Mouse (Mus musculus): Measurements from ENCODE around the gene Mkrn1. TPM values are rescaled to one million over a fixed set of nuclear protein-coding genes. Genes with fewer than 3 reads are reported as not detected.
A peak's percentile ranks its signal among the peaks of the same experiment; 100 is the strongest.

The Mkrn1 gene
- polyA plus RNA-seq, 1 experiment from 2014 or later, result 202 TPM

GRCm38 (mm10) chr6:39406480-39406879 is 13.8 kb downstream of the Mkrn1 start:
- Histone ChIP-seq H3K36me3 (peaks cover 77% of the 10 kb centered on the region), H3K4me2 (no peak overlapping the region), H3K9me3 (replicated peaks) (no peaks in the 10 kb centered on the region), H3K27me3 (no peaks in the 10 kb centered on the region), H3K4me3 (replicated peaks) (no peak overlapping the region), H3K27ac (no peak overlapping the region), H3K9ac (no peak overlapping the region), H3K4me1 (replicated peaks) (peaks cover 10% of the 10 kb centered on the region)
- DNase-seq, result no peak
- WGBS (ENCODE audit: insufficient replicate concordance), result 68% methylated on average over 5 of the region's 5 CpGs
- ATAC-seq (ENCODE audit: low read depth), result peak; percentile 51; the same call in 1 of the 2 replicates

DNA sequence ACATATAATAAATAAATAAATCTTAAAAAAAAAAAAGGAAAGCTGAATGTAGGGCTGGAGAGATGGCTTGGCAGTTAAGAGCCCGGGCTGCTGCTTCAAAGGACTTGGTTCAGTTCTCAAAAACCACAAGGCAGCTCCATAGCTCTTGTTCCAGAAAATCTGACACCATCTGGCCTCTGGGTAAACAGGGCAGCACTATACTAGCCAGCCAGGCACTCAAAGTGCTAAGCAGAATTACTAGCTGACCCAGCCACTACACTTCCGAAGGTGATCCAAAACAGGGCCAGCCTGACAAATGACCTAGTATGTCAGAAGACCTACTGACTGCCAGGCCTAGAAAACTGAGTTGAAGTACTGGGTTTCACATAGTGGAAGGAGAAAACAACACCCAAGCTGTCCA is 17.1 kb downstream of the Mkrn1 start:
- 84% methylated on average over 2 of the region's 2 CpGs for WGBS (ENCODE audit: insufficient replicate concordance)

GRCm38 (mm10) chr6:39400343-39400742 is 19.9 kb downstream of the Mkrn1 start:
- no peak overlapping the region for H3K4me2 ChIP-seq
- 81% methylated on average over 7 of the region's 7 CpGs for WGBS (ENCODE audit: insufficient replicate concordance)
- H3K9me3 ChIP-seq (replicated peaks), result no peaks in the 10 kb centered on the region
- no peak overlapping the region for H3K27ac ChIP-seq
- H3K4me1 ChIP-seq (replicated peaks), result no peaks in the 10 kb centered on the region
- peaks cover 95% of the 10 kb centered on the region for H3K36me3 ChIP-seq
- H3K4me3 ChIP-seq (replicated peaks), result no peak overlapping the region
- H3K27me3 ChIP-seq, result no peaks in the 10 kb centered on the region
- H3K9ac ChIP-seq, result no peak overlapping the region
- ATAC-seq (ENCODE audit: low read depth), result no peak
- DNase-seq, result no peak

More for the DNA sequence above, 17.1 kb downstream of the Mkrn1 start:
- ATAC-seq (ENCODE audit: low read depth), result no peak
- peaks cover 91% of the 10 kb centered on the region for H3K36me3 ChIP-seq
- no peak overlapping the region for H3K27ac ChIP-seq
- H3K9ac ChIP-seq, result no peak overlapping the region
- no peak for DNase-seq
- no peaks in the 10 kb centered on the region for H3K9me3 ChIP-seq (replicated peaks)
- H3K27me3 ChIP-seq, result no peaks in the 10 kb centered on the region
- no peak overlapping the region for H3K4me2 ChIP-seq
- no peak overlapping the region for H3K4me3 ChIP-seq (replicated peaks)
- H3K4me1 ChIP-seq (replicated peaks), result peaks cover 10% of the 10 kb centered on the region

- Histone ChIP-seq H3K9me3 (replicated peaks) (no peaks in the 10 kb centered on the region), H3K4me2 (no peak overlapping the region), H3K4me1 (replicated peaks) (no peaks in the 10 kb centered on the region), H3K4me3 (replicated peaks) (no peak overlapping the region), H3K27me3 (no peaks in the 10 kb centered on the region), H3K36me3 (peaks cover 76% of the 10 kb centered on the region), H3K9ac (no peak overlapping the region), H3K27ac (no peak overlapping the region)
- ATAC-seq (ENCODE audit: low read depth), result no peak
- 81% methylated on average over 9 of the region's 9 CpGs for WGBS (ENCODE audit: insufficient replicate concordance)
- no peak for DNase-seq
Observed at GRCm38 (mm10) chr6:39398342-39398741, 21.9 kb downstream of the Mkrn1 start.

- 88% methylated on average over 6 of the region's 6 CpGs for WGBS (ENCODE audit: insufficient replicate concordance)
- Histone ChIP-seq H3K4me2 (no peak overlapping the region), H3K36me3 (peaks cover 67% of the 10 kb centered on the region), H3K27ac (no peak overlapping the region), H3K27me3 (no peaks in the 10 kb centered on the region), H3K4me1 (replicated peaks) (no peaks in the 10 kb centered on the region), H3K4me3 (replicated peaks) (no peak overlapping the region), H3K9me3 (replicated peaks) (no peaks in the 10 kb centered on the region), H3K9ac (no peak overlapping the region)
- no peak for ATAC-seq (ENCODE audit: low read depth)
- no peak for DNase-seq
Observed at GRCm38 (mm10) chr6:39397046-39397445, 23.2 kb downstream of the Mkrn1 start.

DNA sequence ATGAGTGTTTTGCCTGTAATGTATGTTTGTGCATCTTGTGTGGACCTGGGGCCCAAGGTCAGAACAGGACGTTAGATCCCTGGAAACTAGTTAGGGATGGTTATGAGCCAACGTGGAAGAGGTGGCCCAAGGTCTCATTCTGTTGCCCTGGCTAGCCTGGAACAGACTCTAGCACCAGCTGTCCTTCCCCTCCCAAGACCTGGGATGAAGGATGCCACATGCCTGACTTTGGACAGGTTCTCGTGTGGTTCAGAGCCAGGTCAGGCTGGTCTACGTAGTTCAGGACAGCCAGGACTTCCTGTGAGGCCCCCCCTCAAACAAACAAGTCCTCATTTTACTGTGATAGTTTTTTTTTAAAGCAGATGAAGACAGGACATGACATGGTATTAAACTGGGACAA is 24.3 kb downstream of the Mkrn1 start:
- Histone ChIP-seq H3K4me1 (replicated peaks) (no peaks in the 10 kb centered on the region), H3K36me3 (peaks cover 57% of the 10 kb centered on the region), H3K27ac (no peak overlapping the region), H3K27me3 (no peaks in the 10 kb centered on the region), H3K9me3 (replicated peaks) (no peaks in the 10 kb centered on the region), H3K4me2 (no peak overlapping the region), H3K9ac (no peak overlapping the region), H3K4me3 (replicated peaks) (no peak overlapping the region)
- no peak for ATAC-seq (ENCODE audit: low read depth)
- 79% methylated on average over 4 of the region's 4 CpGs for WGBS (ENCODE audit: insufficient replicate concordance)
- DNase-seq, result no peak

GRCm38 (mm10) chr6:39395471-39395870 is 24.8 kb downstream of the Mkrn1 start:
- no peak overlapping the region for H3K4me2 ChIP-seq
- H3K27ac ChIP-seq, result no peak overlapping the region
- WGBS (ENCODE audit: insufficient replicate concordance), result 85% methylated on average over 4 of the region's 4 CpGs
- ATAC-seq (ENCODE audit: low read depth), result no peak
- no peak overlapping the region for H3K4me3 ChIP-seq (replicated peaks)
- no peak overlapping the region for H3K9ac ChIP-seq
- no peaks in the 10 kb centered on the region for H3K9me3 ChIP-seq (replicated peaks)
- H3K36me3 ChIP-seq, result peaks cover 57% of the 10 kb centered on the region
- H3K4me1 ChIP-seq (replicated peaks), result no peaks in the 10 kb centered on the region
- no peaks in the 10 kb centered on the region for H3K27me3 ChIP-seq
- DNase-seq, result no peak

DNA sequence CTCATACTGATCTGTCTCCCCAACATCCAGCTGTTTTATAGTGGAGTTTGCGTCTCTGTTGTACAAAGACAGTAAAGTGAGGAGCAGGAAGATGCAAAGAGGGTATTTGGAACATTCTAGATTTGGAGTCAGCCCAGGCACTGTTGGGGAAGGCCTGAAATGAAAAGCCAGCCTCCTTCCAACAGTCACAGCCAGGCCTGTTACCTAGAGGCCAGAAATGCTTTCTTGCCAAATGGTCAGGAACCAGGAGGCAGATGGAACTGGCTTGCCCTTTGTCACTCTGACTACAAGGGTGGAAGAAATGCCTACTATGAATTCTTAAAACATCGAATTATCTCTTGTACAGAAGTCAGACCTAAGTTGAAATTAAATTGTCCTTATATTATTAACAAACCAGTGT is 30.3 kb downstream of the Mkrn1 start:
- ATAC-seq (ENCODE audit: low read depth) (no peak), DNase-seq (no peak)
- no peak overlapping the region for H3K9ac ChIP-seq
- 0 out of 2 replicates have a peak, but pooled peaks cover 6% of the 10 kb centered on the region for H3K36me3 ChIP-seq
- no peak overlapping the region for H3K4me2 ChIP-seq
- H3K9me3 ChIP-seq (replicated peaks), result no peaks in the 10 kb centered on the region
- H3K4me3 ChIP-seq (replicated peaks), result no peak overlapping the region
- H3K4me1 ChIP-seq (replicated peaks), result no peaks in the 10 kb centered on the region
- peaks cover 15% of the 10 kb centered on the region for H3K27me3 ChIP-seq
- WGBS (ENCODE audit: insufficient replicate concordance), result 77% methylated on average over 2 of the region's 2 CpGs
- H3K27ac ChIP-seq, result no peak overlapping the region

DNA sequence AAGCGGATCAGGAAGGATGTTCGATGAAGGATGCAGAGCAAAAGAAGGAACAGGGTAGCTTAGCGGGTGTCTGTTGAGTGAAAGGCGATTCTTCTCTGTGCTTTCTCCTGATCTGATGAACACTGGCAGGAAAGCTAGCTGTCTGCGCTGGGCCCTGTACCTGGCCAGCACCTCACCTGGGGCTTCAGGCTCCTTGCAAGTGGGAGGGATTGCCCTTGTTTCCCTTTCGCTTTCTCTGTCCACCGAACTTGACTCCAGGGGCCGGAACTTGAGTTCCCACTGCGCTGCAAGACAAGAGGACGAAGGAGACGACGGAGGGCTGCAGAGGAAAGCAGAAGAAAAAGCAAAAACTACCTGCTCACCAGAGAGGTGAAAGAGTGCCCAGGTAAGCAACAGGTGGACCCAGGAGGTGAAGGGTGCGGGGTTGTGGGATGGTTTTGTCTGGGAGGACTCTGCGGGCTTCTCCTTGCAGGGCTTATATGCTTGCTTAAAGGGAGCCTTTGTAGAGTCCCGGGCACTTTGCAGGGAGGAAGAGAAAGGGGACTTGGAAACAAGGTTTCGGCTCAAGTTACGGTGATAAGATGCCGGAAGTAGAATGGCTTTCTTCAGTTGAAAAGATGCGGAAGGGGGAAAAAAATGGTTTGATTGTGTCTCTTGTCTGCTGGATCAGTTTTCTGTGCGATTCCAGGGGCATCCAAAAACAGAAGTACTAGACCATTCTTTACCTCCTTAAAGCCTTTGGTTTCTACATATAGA is 39.0 kb downstream of the Mkrn1 start, which contains the start of gene Rab19:
TSS of gene Rab19 (plus strand) at position 51 of the 756 bp plus-strand sequence.
- H3K4me1 ChIP-seq (replicated peaks), result peaks cover 17% of the 10 kb centered on the region
- H3K9ac ChIP-seq, result peak within 1 kb of the TSS; percentile 40; the same call in 1 of the 2 replicates
- no peaks in the 10 kb centered on the region for H3K36me3 ChIP-seq
- H3K9me3 ChIP-seq (replicated peaks), result no peaks in the 10 kb centered on the region
- peaks cover 79% of the 10 kb centered on the region for H3K27me3 ChIP-seq
- WGBS (ENCODE audit: insufficient replicate concordance), result 3% methylated on average over 20 of the region's 20 CpGs
- H3K4me2 ChIP-seq, result peak within 1 kb of the TSS; percentile 56
- DNase-seq, result no peak
- H3K27ac ChIP-seq, result no peak within 1 kb of the TSS
- no peak for ATAC-seq (ENCODE audit: low read depth)
- peak within 1 kb of the TSS; percentile 49 for H3K4me3 ChIP-seq (replicated peaks)

DNA sequence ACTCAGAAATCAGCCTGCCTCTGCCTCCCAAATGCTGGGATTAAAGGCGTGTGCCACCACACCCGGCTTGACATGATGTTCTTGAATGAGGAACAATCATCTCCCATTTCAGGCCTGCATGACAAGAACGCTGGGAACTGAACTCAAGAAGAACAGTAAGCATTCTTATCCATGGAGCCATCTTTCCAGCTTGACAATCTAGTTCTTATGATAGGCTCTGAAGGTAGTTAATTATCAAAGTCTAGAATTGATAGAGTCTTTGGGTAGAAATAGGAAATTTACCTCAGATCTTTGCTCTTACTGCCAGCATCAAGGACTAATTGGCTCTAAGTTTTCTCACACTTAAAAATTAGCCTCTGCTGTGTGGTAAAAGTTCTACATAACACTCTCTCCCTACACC is 40.0 kb downstream of the Mkrn1 start:
- no peak overlapping the region for H3K27ac ChIP-seq
- no peaks in the 10 kb centered on the region for H3K36me3 ChIP-seq
- DNase-seq (no peak), ATAC-seq (ENCODE audit: low read depth) (no peak)
- 45% methylated on average over 3 of the region's 3 CpGs for WGBS (ENCODE audit: insufficient replicate concordance)
- no peaks in the 10 kb centered on the region for H3K9me3 ChIP-seq (replicated peaks)
- peaks cover 23% of the 10 kb centered on the region for H3K4me1 ChIP-seq (replicated peaks)
- H3K4me3 ChIP-seq (replicated peaks), result no peak overlapping the region
- H3K27me3 ChIP-seq, result peaks cover 72% of the 10 kb centered on the region
- no peak overlapping the region for H3K9ac ChIP-seq
- H3K4me2 ChIP-seq, result no peak overlapping the region

- peaks cover 69% of the 10 kb centered on the region for H3K27me3 ChIP-seq
- no peak overlapping the region for H3K4me3 ChIP-seq (replicated peaks)
- no peaks in the 10 kb centered on the region for H3K9me3 ChIP-seq (replicated peaks)
- H3K36me3 ChIP-seq, result no peaks in the 10 kb centered on the region
- no peak overlapping the region for H3K4me2 ChIP-seq
- peaks cover 23% of the 10 kb centered on the region for H3K4me1 ChIP-seq (replicated peaks)
- H3K9ac ChIP-seq, result no peak overlapping the region
- no peak overlapping the region for H3K27ac ChIP-seq
- ATAC-seq (ENCODE audit: low read depth) (no peak), DNase-seq (no peak)
- WGBS (ENCODE audit: insufficient replicate concordance), result 31% methylated on average over 8 of the region's 8 CpGs
Observed at GRCm38 (mm10) chr6:39379749-39380148, 40.5 kb downstream of the Mkrn1 start.

GRCm38 (mm10) chr6:39379224-39379623 is 41.0 kb downstream of the Mkrn1 start:
- Histone ChIP-seq H3K9ac (no peak overlapping the region), H3K9me3 (replicated peaks) (no peaks in the 10 kb centered on the region), H3K4me2 (no peak overlapping the region), H3K4me3 (replicated peaks) (no peak overlapping the region), H3K4me1 (replicated peaks) (peaks cover 23% of the 10 kb centered on the region), H3K27me3 (peaks cover 71% of the 10 kb centered on the region), H3K27ac (no peak overlapping the region), H3K36me3 (no peaks in the 10 kb centered on the region)
- WGBS (ENCODE audit: insufficient replicate concordance), result 12% methylated on average over 4 of the region's 4 CpGs
- ATAC-seq (ENCODE audit: low read depth) (no peak), DNase-seq (no peak)

Measured in liver, embryonic 13.5 days (tissue).